Mouse (Mus musculus): ENCODE results near the gene Scaf4. TPM values are rescaled to one million over a fixed set of nuclear protein-coding genes. Genes with fewer than 3 reads are reported as not detected.
"Not testable (repeated sequence)": the region's sequence is repeated elsewhere in the genome, so short reads cannot be mapped to it uniquely, and the experiment has no call there.

Gene Scaf4
- polyA plus RNA-seq, 1 experiment = 31.3 TPM

GRCm38 (mm10) chr16:90260097-90260496 lies 24.2 kb downstream of the Scaf4 start:
- 75% methylated on average over 4 of the region's 4 CpGs for WGBS
- Histone ChIP-seq H3K4me3 (ENCODE audit: insufficient read depth, low read depth, low read length) (no peak overlapping the region), H3K27ac (ENCODE audit: insufficient read depth, low read depth, low read length) (no peak overlapping the region), H3K27me3 (replicated peaks; ENCODE audit: control insufficient read depth, insufficient read depth, low read length) (no peaks in the 10 kb centered on the region), H3K4me1 (ENCODE audit: control insufficient read depth, insufficient read depth, low read length) (peaks cover 2% of the 10 kb centered on the region; the same call in 1 of the 2 replicates), H3K36me3 (ENCODE audit: control insufficient read depth, insufficient read depth, low read length) (peaks cover 9% of the 10 kb centered on the region)
- DNase-seq = no peak
- no peak for TF ChIP-seq POLR2A (IDR thresholded peaks at IDR 0.05; ENCODE audit: low read depth, low read length)
- no peak for TF ChIP-seq CTCF (conservative IDR thresholded peaks at IDR 0.05; ENCODE audit: insufficient read depth, insufficient read length, low read depth, low read length)

- H3K27ac ChIP-seq (ENCODE audit: insufficient read depth, low read depth, low read length) = no peak overlapping the region
- no peak for DNase-seq
- H3K27me3 ChIP-seq (replicated peaks; ENCODE audit: control insufficient read depth, insufficient read depth, low read length) = no peaks in the 10 kb centered on the region
- TF ChIP-seq CTCF (conservative IDR thresholded peaks at IDR 0.05; ENCODE audit: insufficient read depth, insufficient read length, low read depth, low read length) = no peak
- no peak for TF ChIP-seq POLR2A (IDR thresholded peaks at IDR 0.05; ENCODE audit: low read depth, low read length)
- 83% methylated on average over 5 of the region's 5 CpGs for WGBS
- peaks cover 9% of the 10 kb centered on the region for H3K36me3 ChIP-seq (ENCODE audit: control insufficient read depth, insufficient read depth, low read length)
- H3K4me3 ChIP-seq (ENCODE audit: insufficient read depth, low read depth, low read length) = no peak overlapping the region
- H3K4me1 ChIP-seq (ENCODE audit: control insufficient read depth, insufficient read depth, low read length) = no peaks in the 10 kb centered on the region
These were observed 24.7 kb downstream of the Scaf4 start for GRCm38 (mm10) chr16:90259623-90260022.

GRCm38 (mm10) chr16:90258950-90259349 lies 25.4 kb downstream of the Scaf4 start:
- Histone ChIP-seq H3K4me1 (ENCODE audit: control insufficient read depth, insufficient read depth, low read length) (no peaks in the 10 kb centered on the region), H3K36me3 (ENCODE audit: control insufficient read depth, insufficient read depth, low read length) (peaks cover 9% of the 10 kb centered on the region), H3K27ac (ENCODE audit: insufficient read depth, low read depth, low read length) (no peak overlapping the region), H3K27me3 (replicated peaks; ENCODE audit: control insufficient read depth, insufficient read depth, low read length) (no peaks in the 10 kb centered on the region), H3K4me3 (ENCODE audit: insufficient read depth, low read depth, low read length) (no peak overlapping the region)
- WGBS = 90% methylated on average over 7 of the region's 7 CpGs
- no peak for TF ChIP-seq CTCF (conservative IDR thresholded peaks at IDR 0.05; ENCODE audit: insufficient read depth, insufficient read length, low read depth, low read length)
- no peak for TF ChIP-seq POLR2A (IDR thresholded peaks at IDR 0.05; ENCODE audit: low read depth, low read length)
- no peak for DNase-seq

- H3K4me1 ChIP-seq (ENCODE audit: control insufficient read depth, insufficient read depth, low read length) = no peaks in the 10 kb centered on the region
- 85% methylated on average over 2 of the region's 2 CpGs for WGBS
- DNase-seq = no peak
- TF ChIP-seq CTCF (conservative IDR thresholded peaks at IDR 0.05; ENCODE audit: insufficient read depth, insufficient read length, low read depth, low read length) = no peak
- no peak for TF ChIP-seq POLR2A (IDR thresholded peaks at IDR 0.05; ENCODE audit: low read depth, low read length)
- H3K27ac ChIP-seq (ENCODE audit: insufficient read depth, low read depth, low read length) = no peak overlapping the region
- peaks cover 9% of the 10 kb centered on the region for H3K36me3 ChIP-seq (ENCODE audit: control insufficient read depth, insufficient read depth, low read length)
- no peak overlapping the region for H3K4me3 ChIP-seq (ENCODE audit: insufficient read depth, low read depth, low read length)
- H3K27me3 ChIP-seq (replicated peaks; ENCODE audit: control insufficient read depth, insufficient read depth, low read length) = no peaks in the 10 kb centered on the region
These were observed 31.8 kb downstream of the Scaf4 start for GRCm38 (mm10) chr16:90252521-90252920.

GRCm38 (mm10) chr16:90251256-90251655 lies 33.0 kb downstream of the Scaf4 start:
- not testable (repeated sequence) for H3K4me3 ChIP-seq (ENCODE audit: insufficient read depth, low read depth, low read length); DNase-seq; H3K36me3 ChIP-seq (ENCODE audit: control insufficient read depth, insufficient read depth, low read length); H3K4me1 ChIP-seq (ENCODE audit: control insufficient read depth, insufficient read depth, low read length); H3K27ac ChIP-seq (ENCODE audit: insufficient read depth, low read depth, low read length); H3K27me3 ChIP-seq (replicated peaks; ENCODE audit: control insufficient read depth, insufficient read depth, low read length)
- WGBS = 84% methylated on average over 3 of the region's 3 CpGs

GRCm38 (mm10) chr16:90250099-90250498 lies 34.2 kb downstream of the Scaf4 start:
- Histone ChIP-seq H3K27ac (ENCODE audit: insufficient read depth, low read depth, low read length) (no peak overlapping the region), H3K36me3 (ENCODE audit: control insufficient read depth, insufficient read depth, low read length) (peaks cover 2% of the 10 kb centered on the region; the same call in 1 of the 2 replicates), H3K4me3 (ENCODE audit: insufficient read depth, low read depth, low read length) (no peak overlapping the region), H3K4me1 (ENCODE audit: control insufficient read depth, insufficient read depth, low read length) (no peaks in the 10 kb centered on the region), H3K27me3 (replicated peaks; ENCODE audit: control insufficient read depth, insufficient read depth, low read length) (no peaks in the 10 kb centered on the region)
- no peak for DNase-seq
- 94% methylated on average over 7 of the region's 7 CpGs for WGBS
- TF ChIP-seq POLR2A (IDR thresholded peaks at IDR 0.05; ENCODE audit: low read depth, low read length) (no peak), CTCF (conservative IDR thresholded peaks at IDR 0.05; ENCODE audit: insufficient read depth, insufficient read length, low read depth, low read length) (no peak)

- H3K27ac ChIP-seq (ENCODE audit: insufficient read depth, low read depth, low read length) = no peak overlapping the region
- H3K4me3 ChIP-seq (ENCODE audit: insufficient read depth, low read depth, low read length) = no peak overlapping the region
- no peak for TF ChIP-seq POLR2A (IDR thresholded peaks at IDR 0.05; ENCODE audit: low read depth, low read length)
- no peak for TF ChIP-seq CTCF (conservative IDR thresholded peaks at IDR 0.05; ENCODE audit: insufficient read depth, insufficient read length, low read depth, low read length)
- no peak for DNase-seq
- 74% methylated on average over 17 of the region's 17 CpGs for WGBS
- H3K36me3 ChIP-seq (ENCODE audit: control insufficient read depth, insufficient read depth, low read length) = peaks cover 12% of the 10 kb centered on the region
- H3K4me1 ChIP-seq (ENCODE audit: control insufficient read depth, insufficient read depth, low read length) = no peaks in the 10 kb centered on the region
- no peaks in the 10 kb centered on the region for H3K27me3 ChIP-seq (replicated peaks; ENCODE audit: control insufficient read depth, insufficient read depth, low read length)
These were observed 41.6 kb downstream of the Scaf4 start for GRCm38 (mm10) chr16:90242426-90243304.

Data from kidney, adult 2 months (tissue).